Mouse (Mus musculus): ENCODE measurements around the gene Il6st.

- TF ChIP-seq CTCF (conservative IDR thresholded peaks at IDR 0.05; ENCODE audit: low read length) (no peak), NANOG (IDR thresholded peaks at IDR 0.05; ENCODE audit: borderline replicate concordance, low read length) (no peak), POU5F1 (IDR thresholded peaks at IDR 0.05; ENCODE audit: borderline replicate concordance, low read length) (no peak)
Measured at GRCm38 (mm10) chr13:112479032-112479431, 15.2 kb downstream of the Il6st start.
